Mouse (Mus musculus) heart, postnatal 0 days (tissue): ENCODE measurements around the gene Mast4.

Source experiments
- CTCF ChIP-seq: IDR thresholded peaks from 2 replicates; pipeline ENCODE4 v1.5.1; 2016; ENCODE audit warnings: antibody characterized with exemption, control low read depth, low read depth
- EP300 ChIP-seq: IDR thresholded peaks from 2 replicates; pipeline ENCODE4 v1.6.1; 2016; ENCODE audit warnings: antibody characterized with exemption, low read depth

GRCm38 (mm10) chr13:102842237-102842636, 492.1 kb downstream of the Mast4 start:
- TF ChIP-seq EP300 (no peak), CTCF (no peak)
